Comparison of ENCODE assay signal across 8 mouse cellular contexts in the genomic region with DNA sequence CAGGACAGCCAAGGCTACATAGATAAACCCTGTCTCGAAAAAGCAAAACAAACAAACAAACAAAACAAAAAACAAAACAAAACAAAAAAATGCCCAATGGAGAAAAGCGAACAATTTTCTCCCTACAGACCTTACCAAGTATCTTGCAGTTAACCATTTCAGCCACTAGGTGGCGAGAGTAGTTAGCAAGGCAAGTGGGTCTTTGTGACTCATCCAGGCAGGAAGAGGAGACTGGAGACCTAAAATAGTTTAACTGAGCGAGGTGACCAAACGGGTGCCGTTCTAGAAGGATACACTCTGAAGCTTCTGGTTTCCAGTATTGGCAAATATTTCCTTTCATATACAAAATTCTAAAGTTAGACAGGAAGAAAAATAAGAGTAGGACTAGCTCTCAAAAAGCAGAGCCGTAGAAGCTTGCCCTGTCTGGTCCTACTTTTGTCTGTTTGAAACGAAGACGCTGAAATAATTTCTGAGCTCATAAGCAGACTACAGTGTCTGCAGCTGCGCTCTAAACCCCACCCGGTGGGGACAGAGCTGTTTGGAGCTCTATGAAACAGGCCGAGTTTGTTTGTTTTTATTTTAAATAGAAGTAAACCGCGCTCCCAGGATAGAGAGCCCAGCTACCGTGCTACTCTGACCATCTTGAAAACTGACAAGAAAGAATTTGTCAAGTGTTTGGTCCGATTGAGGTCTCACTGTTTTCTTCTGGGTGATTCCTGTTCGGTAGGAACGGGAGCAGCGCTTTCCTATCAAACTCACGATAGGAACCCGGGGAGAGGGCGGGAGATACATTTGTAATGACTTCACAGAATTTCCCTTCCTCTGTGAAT. TPM values are rescaled to one million over a fixed set of nuclear protein-coding genes. Genes with fewer than 3 reads are reported as not detected.
DNase-seq lines count a peak whose midpoint lies in the region; ATAC-seq lines count a peak whose summit lies in the region.

No protein-coding gene starts in this region.

- peak overlapping the region; percentile 16 for H3K4me3 ChIP-seq in embryonic facial prominence, embryonic 13.5 days
- H3K4me3 ChIP-seq in limb, embryonic 13.5 days: peak overlapping the region; percentile 17
- H3K4me3 ChIP-seq in midbrain, embryonic 16.5 days (ENCODE audit: low read depth, low read length): no peak overlapping the region; the same call in 1 of the 2 replicates

- H3K4me2 ChIP-seq in embryonic facial prominence, embryonic 13.5 days: peak overlapping the region; percentile 55
- peak overlapping the region; percentile 50 for H3K4me2 ChIP-seq in limb, embryonic 13.5 days (replicated peaks)
- H3K4me2 ChIP-seq in midbrain, embryonic 16.5 days (ENCODE audit: low read length): peak overlapping the region; percentile 35

- peak; percentile 77 for DNase-seq in 416B (ENCODE audit: low read depth)
- peak; percentile 90 for DNase-seq in adrenal gland, postnatal 14 days
- peak; percentile 81 to 91 for DNase-seq in heart, adult 9 months (ENCODE audit: low spot score in 2 of 2)
- DNase-seq in kidney, adult 9 months: peak; percentile 90
- peak; percentile 56 to 77 for DNase-seq in spleen, postnatal 4 days (ENCODE audit: low spot score in 2 of 2)

- H3K27ac ChIP-seq in embryonic facial prominence, embryonic 13.5 days: peak overlapping the region; percentile 51; the same call in 1 of the 2 replicates
- no peak overlapping the region for H3K27ac ChIP-seq in limb, embryonic 13.5 days
- H3K27ac ChIP-seq in midbrain, embryonic 16.5 days (ENCODE audit: low read length): peak overlapping the region; percentile 36; the same call in 1 of the 2 replicates

- ATAC-seq in embryonic facial prominence, embryonic 13.5 days (ENCODE audit: insufficient number of reproducible peaks, insufficient read depth, low FRiP score, low TSS enrichment, low read depth): 0 out of 2 replicates have a peak, but pooled peaks have one; percentile 65
- peak; percentile 85; the same call in 1 of the 2 replicates for ATAC-seq in limb, embryonic 13.5 days (ENCODE audit: low FRiP score, low read depth)
- peak; percentile 81; the same call in 1 of the 2 replicates for ATAC-seq in midbrain, embryonic 16.5 days

- H3K9me3 ChIP-seq in embryonic facial prominence, embryonic 13.5 days: no peaks in the 10 kb centered on the region
- no peaks in the 10 kb centered on the region for H3K9me3 ChIP-seq in limb, embryonic 13.5 days
- H3K9me3 ChIP-seq in midbrain, embryonic 16.5 days (replicated peaks; ENCODE audit: control insufficient read depth, low read length, poor library complexity, severe bottlenecking): no peaks in the 10 kb centered on the region

- WGBS in embryonic facial prominence, embryonic 13.5 days: 27% methylated on average over 22 of the region's 22 CpGs
- WGBS in limb, embryonic 13.5 days: 44% methylated on average over 22 of the region's 22 CpGs
- WGBS in midbrain, embryonic 16.5 days: 45% methylated on average over 22 of the region's 22 CpGs

- H3K9ac ChIP-seq in embryonic facial prominence, embryonic 13.5 days: peak overlapping the region; percentile 44; the same call in 1 of the 2 replicates
- no peak overlapping the region for H3K9ac ChIP-seq in limb, embryonic 13.5 days
- H3K9ac ChIP-seq in midbrain, embryonic 16.5 days (ENCODE audit: low read depth, low read length): no peak overlapping the region

- no peaks in the 10 kb centered on the region for H3K27me3 ChIP-seq in embryonic facial prominence, embryonic 13.5 days
- no peaks in the 10 kb centered on the region for H3K27me3 ChIP-seq in limb, embryonic 13.5 days
- no peaks in the 10 kb centered on the region for H3K27me3 ChIP-seq in midbrain, embryonic 16.5 days (ENCODE audit: control insufficient read depth, insufficient read depth, low read depth, low read length)

- peaks cover 31% of the 10 kb centered on the region for H3K4me1 ChIP-seq in embryonic facial prominence, embryonic 13.5 days
- H3K4me1 ChIP-seq in limb, embryonic 13.5 days: peaks cover 16% of the 10 kb centered on the region; the same call in 1 of the 2 replicates
- peaks cover 9% of the 10 kb centered on the region for H3K4me1 ChIP-seq in midbrain, embryonic 16.5 days (ENCODE audit: control insufficient read depth, insufficient read depth, low read length)

- no peaks in the 10 kb centered on the region for H3K36me3 ChIP-seq in embryonic facial prominence, embryonic 13.5 days
- no peaks in the 10 kb centered on the region for H3K36me3 ChIP-seq in limb, embryonic 13.5 days
- H3K36me3 ChIP-seq in midbrain, embryonic 16.5 days (ENCODE audit: control insufficient read depth, insufficient read depth, low read length): no peaks in the 10 kb centered on the region

RNA-seq across cellular contexts. Expression of a gene that starts 31.0 kb away (rescaled TPM):
- 0.38 TPM in 1 of 2 replicates, not detected in the other for total RNA-seq in adrenal gland, postnatal 14 days (2021)
- 0.44 and 0.51 TPM in 2 replicates for polyA plus RNA-seq in embryonic facial prominence, embryonic 13.5 days (2015; fragmentation: Nextera tagmentation; extraction: Ambion mirVana)
- 0.24 and 0.29 TPM in 2 replicates for polyA plus RNA-seq in limb, embryonic 13.5 days (2015; fragmentation: Nextera tagmentation; extraction: Ambion mirVana)
- polyA plus RNA-seq in midbrain, embryonic 16.5 days (2015; fragmentation: Nextera tagmentation; extraction: Ambion mirVana): 0.44 and 0.63 TPM in 2 replicates
